Mouse (Mus musculus): ENCODE data around the gene Ggt7. TPM values are rescaled to one million over a fixed set of nuclear protein-coding genes. Genes with fewer than 3 reads are reported as not detected.

The Ggt7 gene
- polyA plus RNA-seq, 1 experiment, result 42.8 TPM

DNA sequence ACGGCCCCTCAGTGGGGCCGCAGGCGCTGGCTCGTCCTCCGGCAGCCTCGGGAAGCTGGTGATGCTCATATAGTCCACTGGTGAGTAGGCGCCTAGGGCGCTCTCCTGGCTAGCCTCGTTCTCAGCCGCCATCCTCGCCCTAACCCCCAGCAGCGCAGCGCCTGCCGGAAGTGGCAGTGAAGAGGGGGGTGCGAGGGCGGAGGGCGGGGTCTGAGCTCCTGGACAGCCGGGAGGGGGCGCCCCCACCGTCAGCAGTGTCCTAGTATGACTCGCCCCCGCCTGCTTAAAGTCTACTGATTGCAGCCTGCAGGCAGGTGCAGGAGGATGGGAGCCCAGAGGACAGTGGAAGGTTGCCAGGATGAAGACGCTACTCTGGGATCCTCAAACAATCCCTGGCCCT is 3.4 kb downstream of the Ggt7 start:
- DNase-seq, result peak; percentile 93
- Histone ChIP-seq H3K4me1 (replicated peaks; ENCODE audit: control insufficient read depth, insufficient read depth, low read length) (peaks cover 24% of the 10 kb centered on the region), H3K36me3 (ENCODE audit: control insufficient read depth, insufficient read depth, low read length) (no peaks in the 10 kb centered on the region), H3K27me3 (ENCODE audit: control insufficient read depth, insufficient read depth, low read length) (no peaks in the 10 kb centered on the region), H3K4me3 (ENCODE audit: control insufficient read depth, insufficient read depth, low read length) (peak overlapping the region; percentile 38), H3K27ac (ENCODE audit: control insufficient read depth, insufficient read depth, low read length) (no peak overlapping the region)
- TF ChIP-seq CTCF (IDR thresholded peaks at IDR 0.05; ENCODE audit: borderline replicate concordance, control insufficient read depth, extremely low read depth, insufficient read depth, low read length, poor library complexity) (peak; percentile 81; the same call in 1 of the 2 replicates), POLR2A (IDR thresholded peaks at IDR 0.05; ENCODE audit: control insufficient read depth, extremely low read depth, insufficient read depth, low read length, poor library complexity) (peak; percentile 14; the same call in 1 of the 2 replicates)
- 4% methylated on average over 22 of the region's 23 CpGs for WGBS

DNA sequence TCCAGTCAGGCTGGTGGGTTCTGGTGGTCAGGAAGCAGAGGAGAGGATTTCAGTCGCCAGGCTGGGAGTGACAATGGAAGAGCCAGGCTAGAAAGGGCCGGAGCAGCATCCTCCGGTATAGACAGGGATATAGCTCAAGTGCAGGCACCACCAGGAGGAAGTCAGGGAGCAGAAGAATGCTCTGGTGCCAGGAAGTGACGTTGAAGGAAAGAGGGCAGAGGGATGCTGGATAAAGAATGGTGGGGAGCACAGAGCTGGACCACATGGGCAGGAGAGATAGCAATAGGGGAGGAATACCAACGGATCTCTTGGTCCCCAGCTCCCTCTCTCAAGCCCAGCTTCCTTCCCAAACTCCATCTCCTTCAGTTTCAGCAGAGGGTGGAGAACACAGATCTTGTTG is 4.5 kb downstream of the Ggt7 start:
- no peak for DNase-seq
- H3K27ac ChIP-seq (ENCODE audit: control insufficient read depth, insufficient read depth, low read length), result no peak overlapping the region
- no peak overlapping the region for H3K4me3 ChIP-seq (ENCODE audit: control insufficient read depth, insufficient read depth, low read length)
- 67% methylated on average over 5 of the region's 5 CpGs for WGBS
- no peaks in the 10 kb centered on the region for H3K36me3 ChIP-seq (ENCODE audit: control insufficient read depth, insufficient read depth, low read length)
- TF ChIP-seq POLR2A (IDR thresholded peaks at IDR 0.05; ENCODE audit: control insufficient read depth, extremely low read depth, insufficient read depth, low read length, poor library complexity) (no peak), CTCF (IDR thresholded peaks at IDR 0.05; ENCODE audit: borderline replicate concordance, control insufficient read depth, extremely low read depth, insufficient read depth, low read length, poor library complexity) (no peak)
- H3K4me1 ChIP-seq (replicated peaks; ENCODE audit: control insufficient read depth, insufficient read depth, low read length), result peaks cover 21% of the 10 kb centered on the region
- no peaks in the 10 kb centered on the region for H3K27me3 ChIP-seq (ENCODE audit: control insufficient read depth, insufficient read depth, low read length)

DNA sequence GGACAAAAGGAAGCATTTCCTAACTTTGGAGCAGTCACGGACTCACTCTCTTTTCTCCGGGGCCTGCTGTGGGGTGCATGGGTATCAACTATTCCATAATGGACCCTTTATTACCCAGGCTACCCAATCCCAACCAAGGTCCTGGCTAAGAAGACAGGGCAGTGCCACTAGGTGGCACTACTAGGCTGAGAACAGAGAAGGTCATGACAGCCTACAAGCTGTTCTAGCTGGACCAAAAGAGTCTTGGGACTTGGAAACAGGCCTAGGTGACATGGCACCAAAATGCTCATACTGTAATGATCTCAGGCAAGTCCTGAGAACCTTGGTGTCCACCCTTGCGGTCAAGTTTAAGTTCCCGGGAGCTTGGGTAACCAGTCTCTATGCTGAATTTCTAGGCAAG is 5.6 kb downstream of the Ggt7 start:
- no peak overlapping the region for H3K27ac ChIP-seq (ENCODE audit: control insufficient read depth, insufficient read depth, low read length)
- H3K27me3 ChIP-seq (ENCODE audit: control insufficient read depth, insufficient read depth, low read length), result no peaks in the 10 kb centered on the region
- peaks cover 18% of the 10 kb centered on the region for H3K4me1 ChIP-seq (replicated peaks; ENCODE audit: control insufficient read depth, insufficient read depth, low read length)
- no peaks in the 10 kb centered on the region for H3K36me3 ChIP-seq (ENCODE audit: control insufficient read depth, insufficient read depth, low read length)
- H3K4me3 ChIP-seq (ENCODE audit: control insufficient read depth, insufficient read depth, low read length), result no peak overlapping the region
- TF ChIP-seq POLR2A (IDR thresholded peaks at IDR 0.05; ENCODE audit: control insufficient read depth, extremely low read depth, insufficient read depth, low read length, poor library complexity), result no peak
- peak; percentile 23; the same call in 1 of the 2 replicates for TF ChIP-seq CTCF (IDR thresholded peaks at IDR 0.05; ENCODE audit: borderline replicate concordance, control insufficient read depth, extremely low read depth, insufficient read depth, low read length, poor library complexity)
- DNase-seq, result peak; percentile 69
- WGBS, result 69% methylated on average over 4 of the region's 4 CpGs

DNA sequence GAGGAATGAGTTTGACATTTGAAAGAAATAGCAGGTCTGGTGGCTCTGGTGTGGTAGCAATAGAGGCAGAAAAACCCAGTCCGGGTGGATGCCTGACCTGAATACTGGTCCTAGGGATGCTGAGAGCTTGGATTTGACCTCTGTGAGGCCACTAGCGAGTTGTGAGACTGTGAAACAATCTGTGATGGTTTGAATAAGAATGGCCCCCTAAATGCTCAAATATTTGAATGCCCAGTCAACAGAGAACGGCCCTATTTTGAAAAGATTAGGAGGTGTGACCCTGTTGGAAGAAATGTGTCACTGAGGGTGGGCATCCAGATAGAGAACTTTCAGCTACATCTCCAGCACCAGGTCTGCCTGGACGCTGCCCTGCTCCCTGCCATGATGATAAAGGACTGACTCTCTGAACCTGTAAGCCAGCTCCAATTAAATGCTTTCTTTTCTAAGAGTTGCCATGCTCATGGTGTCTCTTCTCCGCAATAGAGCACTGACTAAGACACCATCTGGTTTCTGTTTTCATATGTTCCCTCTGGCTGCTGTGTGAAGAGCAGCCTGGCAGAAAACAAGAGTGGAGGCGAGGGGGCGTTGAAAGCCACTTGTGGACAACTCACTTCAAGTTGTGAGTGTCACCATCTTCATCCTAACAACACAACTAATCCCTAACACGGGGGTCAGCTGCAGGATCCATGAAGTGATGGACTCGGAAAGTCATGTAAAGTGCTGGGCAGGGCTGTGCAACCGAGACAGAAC is 10.1 kb downstream of the Ggt7 start:
- H3K36me3 ChIP-seq (ENCODE audit: control insufficient read depth, insufficient read depth, low read length), result no peaks in the 10 kb centered on the region
- WGBS, result 91% methylated on average over 10 of the region's 10 CpGs
- no peak for TF ChIP-seq POLR2A (IDR thresholded peaks at IDR 0.05; ENCODE audit: control insufficient read depth, extremely low read depth, insufficient read depth, low read length, poor library complexity)
- no peak for TF ChIP-seq CTCF (IDR thresholded peaks at IDR 0.05; ENCODE audit: borderline replicate concordance, control insufficient read depth, extremely low read depth, insufficient read depth, low read length, poor library complexity)
- H3K4me1 ChIP-seq (replicated peaks; ENCODE audit: control insufficient read depth, insufficient read depth, low read length), result no peaks in the 10 kb centered on the region
- no peaks in the 10 kb centered on the region for H3K27me3 ChIP-seq (ENCODE audit: control insufficient read depth, insufficient read depth, low read length)
- no peak for DNase-seq
- H3K27ac ChIP-seq (ENCODE audit: control insufficient read depth, insufficient read depth, low read length), result no peak overlapping the region
- H3K4me3 ChIP-seq (ENCODE audit: control insufficient read depth, insufficient read depth, low read length), result no peak overlapping the region

DNA sequence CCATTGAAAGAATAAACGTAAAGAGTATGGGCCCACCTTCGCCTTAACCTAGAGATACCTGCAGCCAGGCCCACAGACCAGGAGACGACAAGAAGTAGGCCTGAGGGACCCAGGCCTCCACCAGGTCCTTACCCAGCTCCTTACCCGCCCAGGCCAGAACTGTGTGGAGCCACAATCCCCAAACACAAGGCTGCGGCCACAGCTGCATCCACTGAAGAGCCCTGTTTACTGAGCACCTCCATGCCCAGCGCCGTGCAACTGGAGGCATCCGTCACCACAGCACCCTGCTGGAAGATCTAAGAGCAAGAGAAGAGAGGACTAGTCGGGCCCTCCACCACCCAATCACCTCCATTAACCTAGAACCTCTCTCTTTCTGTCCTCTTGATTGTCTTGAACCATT is 12.2 kb downstream of the Ggt7 start:
- WGBS, result 92% methylated on average over 9 of the region's 9 CpGs
- Histone ChIP-seq H3K27me3 (ENCODE audit: control insufficient read depth, insufficient read depth, low read length) (no peaks in the 10 kb centered on the region), H3K27ac (ENCODE audit: control insufficient read depth, insufficient read depth, low read length) (no peak overlapping the region), H3K4me1 (replicated peaks; ENCODE audit: control insufficient read depth, insufficient read depth, low read length) (no peaks in the 10 kb centered on the region), H3K36me3 (ENCODE audit: control insufficient read depth, insufficient read depth, low read length) (no peaks in the 10 kb centered on the region), H3K4me3 (ENCODE audit: control insufficient read depth, insufficient read depth, low read length) (no peak overlapping the region)
- TF ChIP-seq POLR2A (IDR thresholded peaks at IDR 0.05; ENCODE audit: control insufficient read depth, extremely low read depth, insufficient read depth, low read length, poor library complexity) (no peak), CTCF (IDR thresholded peaks at IDR 0.05; ENCODE audit: borderline replicate concordance, control insufficient read depth, extremely low read depth, insufficient read depth, low read length, poor library complexity) (no peak)
- no peak for DNase-seq

DNA sequence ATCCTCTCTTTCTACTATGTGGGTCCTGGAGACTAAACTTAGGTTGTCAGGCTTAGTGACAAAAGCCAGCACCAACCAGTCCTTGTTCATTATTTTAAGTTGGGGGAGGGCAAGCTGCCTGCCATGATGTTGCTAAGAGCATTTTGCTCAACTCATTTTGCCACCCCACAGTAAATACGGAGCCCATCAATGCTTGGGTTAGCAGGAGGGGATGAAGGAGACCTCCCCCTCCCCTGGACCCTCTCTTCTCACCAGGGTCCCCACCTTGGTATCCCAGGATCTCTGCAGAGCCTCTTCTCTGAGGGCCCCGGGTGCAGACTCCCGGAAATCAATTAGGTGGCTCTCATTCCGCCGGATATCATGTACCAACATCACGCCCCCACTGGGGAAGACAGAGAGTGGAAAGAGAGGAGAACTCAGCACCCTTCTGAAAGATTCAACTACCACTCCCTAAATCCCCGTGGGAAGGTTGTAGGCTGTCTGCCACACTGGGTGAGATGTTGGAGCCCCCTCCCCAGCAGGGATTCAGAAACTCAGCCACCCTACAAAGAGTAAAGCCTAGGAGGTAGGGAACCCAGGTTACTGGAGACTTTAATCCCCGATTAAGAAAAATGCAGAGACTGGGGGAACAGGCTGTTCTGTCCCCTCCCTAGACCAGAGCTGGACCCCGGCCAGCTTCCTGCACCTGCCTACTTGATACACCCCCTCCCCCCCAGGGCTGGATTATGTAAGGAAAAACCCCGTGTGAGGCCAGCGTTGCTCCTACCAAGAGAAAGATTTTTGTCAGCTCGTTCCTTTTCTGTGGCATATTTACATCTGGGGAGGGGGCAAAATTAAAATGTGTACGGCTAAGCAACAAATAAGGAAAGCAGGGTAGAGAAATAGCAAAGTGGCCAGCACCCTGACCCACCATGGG is 13.3 kb downstream of the Ggt7 start:
- no peak for DNase-seq
- Histone ChIP-seq H3K36me3 (ENCODE audit: control insufficient read depth, insufficient read depth, low read length) (no peaks in the 10 kb centered on the region), H3K4me1 (replicated peaks; ENCODE audit: control insufficient read depth, insufficient read depth, low read length) (no peaks in the 10 kb centered on the region), H3K27me3 (ENCODE audit: control insufficient read depth, insufficient read depth, low read length) (no peaks in the 10 kb centered on the region), H3K27ac (ENCODE audit: control insufficient read depth, insufficient read depth, low read length) (no peak overlapping the region), H3K4me3 (ENCODE audit: control insufficient read depth, insufficient read depth, low read length) (no peak overlapping the region)
- WGBS, result 54% methylated on average over 13 of the region's 13 CpGs
- TF ChIP-seq POLR2A (IDR thresholded peaks at IDR 0.05; ENCODE audit: control insufficient read depth, extremely low read depth, insufficient read depth, low read length, poor library complexity) (no peak), CTCF (IDR thresholded peaks at IDR 0.05; ENCODE audit: borderline replicate concordance, control insufficient read depth, extremely low read depth, insufficient read depth, low read length, poor library complexity) (no peak)

Data from thymus, adult 2 months (tissue).